Mouse (Mus musculus): ENCODE measurements around the gene Cct3. TPM values are rescaled to one million over a fixed set of nuclear protein-coding genes. Genes with fewer than 3 reads are reported as not detected.
"Not testable (repeated sequence)": the region's sequence is repeated elsewhere in the genome, so short reads cannot be mapped to it uniquely, and the experiment has no call there.

Gene Cct3
- 424 and 435 TPM in 2 replicates for polyA plus RNA-seq (2015; fragmentation: Nextera tagmentation; extraction: Ambion mirVana)

GRCm38 (mm10) chr3:88296561-88297318 lies at the start of gene Cct3, which contains the start of gene Tsacc:
Gene Cct3 (plus strand): TSS chr3:88297116.
Gene Tsacc (minus strand): TSS chr3:88296999.
- peaks cover 14% of the 10 kb centered on the region for H3K36me3 ChIP-seq (ENCODE audit: control insufficient read depth, insufficient read depth, low read length)
- under 1% methylated on average over 44 of the region's 44 CpGs for whole genome bisulfite sequencing
- peak within 1 kb of the TSS; percentile 97 for H3K27ac ChIP-seq (ENCODE audit: low read length)
- H3K4me1 ChIP-seq (ENCODE audit: control insufficient read depth, insufficient read depth, low read length) = peaks cover 11% of the 10 kb centered on the region
- peak; percentile 98 for ATAC-seq (ENCODE audit: insufficient read depth, low FRiP score)
- H3K9me3 ChIP-seq (replicated peaks; ENCODE audit: control insufficient read depth, low read length) = no peaks in the 10 kb centered on the region
- H3K4me2 ChIP-seq (ENCODE audit: low read depth, low read length) = peak within 1 kb of the TSS; percentile 93
- H3K27me3 ChIP-seq (ENCODE audit: control insufficient read depth, insufficient read depth, low read length) = no peaks in the 10 kb centered on the region
- peak within 1 kb of the TSS; percentile 69 for H3K4me3 ChIP-seq (replicated peaks; ENCODE audit: low read length)
- peak within 1 kb of the TSS; percentile 95 for H3K9ac ChIP-seq (ENCODE audit: low read length)

DNA sequence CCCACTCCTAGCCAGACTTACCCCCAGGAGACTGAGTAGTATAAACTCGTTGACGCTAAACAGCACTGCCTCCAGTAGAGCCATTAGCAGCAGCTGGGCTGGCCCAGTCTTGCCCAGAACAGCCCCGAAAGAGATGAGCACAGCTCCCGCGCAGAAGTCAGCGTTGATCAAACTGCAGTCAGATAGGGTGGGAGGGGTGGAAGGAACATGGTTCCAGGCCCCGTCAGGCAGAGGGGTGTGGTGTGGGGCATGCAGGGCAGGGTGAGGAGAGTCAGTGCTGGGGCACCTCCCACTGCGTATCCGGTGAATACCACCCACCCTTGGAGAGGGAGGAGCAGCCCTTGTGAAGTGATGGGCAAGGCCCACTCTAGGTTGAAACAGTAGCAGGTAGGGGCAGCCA lies 49.2 kb upstream of the Cct3 start:
- Histone ChIP-seq H3K36me3 (ENCODE audit: control insufficient read depth, insufficient read depth, low read length) (no peaks in the 10 kb centered on the region), H3K4me3 (replicated peaks; ENCODE audit: low read length) (no peak overlapping the region), H3K9ac (ENCODE audit: low read length) (no peak overlapping the region), H3K27ac (ENCODE audit: low read length) (no peak overlapping the region), H3K9me3 (replicated peaks; ENCODE audit: control insufficient read depth, low read length) (no peaks in the 10 kb centered on the region), H3K27me3 (ENCODE audit: control insufficient read depth, insufficient read depth, low read length) (peaks cover 15% of the 10 kb centered on the region), H3K4me1 (ENCODE audit: control insufficient read depth, insufficient read depth, low read length) (0 out of 2 replicates have a peak, but pooled peaks cover 3% of the 10 kb centered on the region), H3K4me2 (ENCODE audit: low read depth, low read length) (no peak overlapping the region)
- WGBS = 49% methylated on average over 9 of the region's 9 CpGs
- peak; percentile 27; the same call in 1 of the 2 replicates for ATAC-seq (ENCODE audit: insufficient read depth, low FRiP score)

GRCm38 (mm10) chr3:88248406-88248805 lies 48.5 kb upstream of the Cct3 start:
- no peak overlapping the region for H3K4me2 ChIP-seq (ENCODE audit: low read depth, low read length)
- H3K4me1 ChIP-seq (ENCODE audit: control insufficient read depth, insufficient read depth, low read length) = 0 out of 2 replicates have a peak, but pooled peaks cover 3% of the 10 kb centered on the region
- no peak for ATAC-seq (ENCODE audit: insufficient read depth, low FRiP score)
- no peaks in the 10 kb centered on the region for H3K36me3 ChIP-seq (ENCODE audit: control insufficient read depth, insufficient read depth, low read length)
- H3K9ac ChIP-seq (ENCODE audit: low read length) = no peak overlapping the region
- H3K27me3 ChIP-seq (ENCODE audit: control insufficient read depth, insufficient read depth, low read length) = peaks cover 8% of the 10 kb centered on the region
- H3K4me3 ChIP-seq (replicated peaks; ENCODE audit: low read length) = no peak overlapping the region
- H3K27ac ChIP-seq (ENCODE audit: low read length) = no peak overlapping the region
- H3K9me3 ChIP-seq (replicated peaks; ENCODE audit: control insufficient read depth, low read length) = no peaks in the 10 kb centered on the region
- WGBS = 80% methylated on average over 11 of the region's 11 CpGs

DNA sequence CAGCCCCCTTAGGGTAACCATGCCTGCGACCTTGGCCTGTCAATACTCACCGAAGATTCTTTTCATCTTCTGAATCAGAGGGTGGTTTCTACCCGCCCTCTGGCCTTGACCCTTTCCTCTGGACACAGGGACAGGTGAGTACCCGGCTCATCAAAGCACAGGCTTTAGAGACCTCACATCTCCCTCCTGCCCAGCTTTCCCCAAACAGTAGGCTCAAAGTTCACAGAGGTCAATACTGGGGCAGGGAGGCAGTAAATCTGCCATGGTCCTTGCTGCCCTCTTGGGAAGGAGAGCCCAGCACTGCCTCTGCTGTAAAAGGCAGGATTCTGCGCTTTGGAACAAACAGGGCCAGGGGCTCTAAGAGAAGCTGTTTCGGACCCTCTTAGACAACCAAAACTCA lies 44.2 kb upstream of the Cct3 start:
- Histone ChIP-seq H3K36me3 (ENCODE audit: control insufficient read depth, insufficient read depth, low read length) (no peaks in the 10 kb centered on the region), H3K9ac (ENCODE audit: low read length) (no peak overlapping the region), H3K9me3 (replicated peaks; ENCODE audit: control insufficient read depth, low read length) (no peaks in the 10 kb centered on the region), H3K27ac (ENCODE audit: low read length) (no peak overlapping the region), H3K4me1 (ENCODE audit: control insufficient read depth, insufficient read depth, low read length) (peaks cover 14% of the 10 kb centered on the region), H3K27me3 (ENCODE audit: control insufficient read depth, insufficient read depth, low read length) (peaks cover 13% of the 10 kb centered on the region), H3K4me2 (ENCODE audit: low read depth, low read length) (no peak overlapping the region), H3K4me3 (replicated peaks; ENCODE audit: low read length) (no peak overlapping the region)
- ATAC-seq (ENCODE audit: insufficient read depth, low FRiP score) = no peak
- WGBS = 70% methylated on average over 6 of the region's 6 CpGs

DNA sequence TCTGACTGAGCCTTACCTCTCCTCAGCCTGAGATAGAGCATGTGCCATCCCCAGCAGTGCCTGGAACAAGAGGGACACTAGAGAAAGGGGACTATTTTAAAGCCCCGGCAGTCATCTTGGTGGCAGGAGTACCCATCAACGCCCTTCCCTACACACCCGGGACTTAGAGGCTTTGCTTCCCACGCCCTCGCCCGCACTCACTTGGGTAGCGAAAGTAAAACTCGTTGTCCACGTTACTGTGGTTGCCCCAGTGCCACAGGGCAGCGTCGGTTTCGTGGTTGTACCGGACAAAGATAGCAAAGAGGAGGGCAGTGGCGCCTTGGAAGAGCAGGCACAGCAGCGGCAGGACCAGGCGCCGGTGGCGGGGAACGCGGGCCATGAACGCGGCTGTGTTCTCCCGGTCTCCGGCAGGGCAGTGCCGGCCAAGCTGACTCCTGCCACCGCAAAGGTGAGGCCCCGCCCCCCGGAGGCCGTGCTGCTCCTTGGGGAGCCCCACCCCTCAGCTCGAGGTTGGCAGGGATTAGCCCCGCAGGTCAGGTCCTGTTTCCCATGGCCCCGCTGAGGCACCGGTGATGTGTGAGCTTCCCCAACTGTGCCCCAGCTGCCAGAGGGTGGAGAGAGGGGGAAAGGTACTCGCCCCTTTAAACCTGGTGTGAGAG lies 42.5 kb upstream of the Cct3 start, which contains the start of gene Rhbg:
TSS of gene Rhbg (minus strand) at position 442 of the 659 bp plus-strand sequence.
- H3K9ac ChIP-seq (ENCODE audit: low read length) = peak within 1 kb of the TSS; percentile 74
- 1% methylated on average over 34 of the region's 34 CpGs for WGBS
- ATAC-seq (ENCODE audit: insufficient read depth, low FRiP score) = peak; percentile 75; the same call in 1 of the 2 replicates
- H3K27me3 ChIP-seq (ENCODE audit: control insufficient read depth, insufficient read depth, low read length) = peaks cover 13% of the 10 kb centered on the region
- no peak within 1 kb of the TSS for H3K27ac ChIP-seq (ENCODE audit: low read length)
- peak within 1 kb of the TSS; percentile 59 for H3K4me2 ChIP-seq (ENCODE audit: low read depth, low read length)
- H3K36me3 ChIP-seq (ENCODE audit: control insufficient read depth, insufficient read depth, low read length) = no peaks in the 10 kb centered on the region
- H3K9me3 ChIP-seq (replicated peaks; ENCODE audit: control insufficient read depth, low read length) = no peaks in the 10 kb centered on the region
- peaks cover 14% of the 10 kb centered on the region for H3K4me1 ChIP-seq (ENCODE audit: control insufficient read depth, insufficient read depth, low read length)
- peak within 1 kb of the TSS; percentile 50 for H3K4me3 ChIP-seq (replicated peaks; ENCODE audit: low read length)

DNA sequence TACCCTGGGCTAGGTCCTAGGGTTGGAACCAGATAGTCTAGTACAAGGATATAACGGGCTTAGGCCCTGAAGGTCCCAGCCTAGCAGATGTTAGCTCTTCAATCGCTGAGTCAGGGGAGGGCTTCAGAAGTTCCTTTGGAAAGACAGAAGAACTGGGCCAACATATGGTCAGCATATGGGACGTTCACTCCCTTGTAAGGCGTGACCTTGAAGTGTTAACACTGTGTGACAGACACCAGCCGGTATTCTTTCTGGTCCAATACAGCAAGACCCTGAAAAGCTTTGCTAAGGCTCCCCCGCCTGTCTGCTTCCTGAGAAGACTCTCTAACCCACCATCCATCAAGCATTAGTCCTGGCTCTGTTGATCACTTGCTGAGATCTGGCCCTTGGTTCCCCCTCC lies 41.0 kb upstream of the Cct3 start:
- Histone ChIP-seq H3K9me3 (replicated peaks; ENCODE audit: control insufficient read depth, low read length) (no peaks in the 10 kb centered on the region), H3K4me3 (replicated peaks; ENCODE audit: low read length) (no peak overlapping the region), H3K27me3 (ENCODE audit: control insufficient read depth, insufficient read depth, low read length) (peaks cover 13% of the 10 kb centered on the region), H3K4me1 (ENCODE audit: control insufficient read depth, insufficient read depth, low read length) (peaks cover 14% of the 10 kb centered on the region), H3K4me2 (ENCODE audit: low read depth, low read length) (no peak overlapping the region), H3K27ac (ENCODE audit: low read length) (no peak overlapping the region), H3K36me3 (ENCODE audit: control insufficient read depth, insufficient read depth, low read length) (no peaks in the 10 kb centered on the region), H3K9ac (ENCODE audit: low read length) (no peak overlapping the region)
- 41% methylated on average over 6 of the region's 6 CpGs for WGBS
- peak; percentile 80 for ATAC-seq (ENCODE audit: insufficient read depth, low FRiP score)

GRCm38 (mm10) chr3:88256382-88256781 lies 40.5 kb upstream of the Cct3 start:
- Histone ChIP-seq H3K4me3 (replicated peaks; ENCODE audit: low read length) (no peak overlapping the region), H3K9me3 (replicated peaks; ENCODE audit: control insufficient read depth, low read length) (no peaks in the 10 kb centered on the region), H3K4me2 (ENCODE audit: low read depth, low read length) (no peak overlapping the region), H3K4me1 (ENCODE audit: control insufficient read depth, insufficient read depth, low read length) (peaks cover 14% of the 10 kb centered on the region), H3K27ac (ENCODE audit: low read length) (no peak overlapping the region), H3K36me3 (ENCODE audit: control insufficient read depth, insufficient read depth, low read length) (no peaks in the 10 kb centered on the region), H3K9ac (ENCODE audit: low read length) (no peak overlapping the region), H3K27me3 (ENCODE audit: control insufficient read depth, insufficient read depth, low read length) (peaks cover 13% of the 10 kb centered on the region)
- peak; percentile 4; the same call in 1 of the 2 replicates for ATAC-seq (ENCODE audit: insufficient read depth, low FRiP score)
- 60% methylated on average over 7 of the region's 7 CpGs for WGBS

DNA sequence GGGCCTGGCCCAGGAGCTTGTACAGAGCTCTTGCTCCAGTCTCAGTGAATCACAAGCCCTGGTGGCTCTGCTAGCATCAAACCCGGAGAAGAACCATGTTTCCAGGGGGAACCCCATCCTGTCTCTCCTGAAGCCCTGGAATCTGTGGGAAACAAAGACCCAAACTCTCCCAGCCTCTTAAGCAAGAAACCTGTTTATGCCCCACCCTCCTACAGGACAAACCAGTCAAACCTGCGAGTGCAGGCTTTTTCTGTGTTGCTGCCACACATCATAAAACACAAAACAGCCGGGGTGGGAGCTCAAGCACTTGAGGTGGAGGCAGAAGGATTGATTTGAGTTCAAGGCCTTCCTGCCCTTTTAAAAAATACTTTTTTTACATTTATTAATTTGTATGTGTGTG lies 34.6 kb upstream of the Cct3 start:
- Histone ChIP-seq H3K9me3 (replicated peaks; ENCODE audit: control insufficient read depth, low read length) (no peaks in the 10 kb centered on the region), H3K9ac (ENCODE audit: low read length) (no peak overlapping the region), H3K27ac (ENCODE audit: low read length) (peak overlapping the region; percentile 56), H3K4me2 (ENCODE audit: low read depth, low read length) (no peak overlapping the region), H3K36me3 (ENCODE audit: control insufficient read depth, insufficient read depth, low read length) (no peaks in the 10 kb centered on the region), H3K27me3 (ENCODE audit: control insufficient read depth, insufficient read depth, low read length) (no peaks in the 10 kb centered on the region), H3K4me1 (ENCODE audit: control insufficient read depth, insufficient read depth, low read length) (no peaks in the 10 kb centered on the region), H3K4me3 (replicated peaks; ENCODE audit: low read length) (no peak overlapping the region)
- whole genome bisulfite sequencing = 53% methylated on average over 3 of the region's 3 CpGs
- no peak for ATAC-seq (ENCODE audit: insufficient read depth, low FRiP score)

GRCm38 (mm10) chr3:88268014-88268413 lies 28.9 kb upstream of the Cct3 start:
- not testable (repeated sequence) for H3K9ac ChIP-seq (ENCODE audit: low read length); H3K9me3 ChIP-seq (replicated peaks; ENCODE audit: control insufficient read depth, low read length); H3K27me3 ChIP-seq (ENCODE audit: control insufficient read depth, insufficient read depth, low read length); H3K4me2 ChIP-seq (ENCODE audit: low read depth, low read length); H3K4me3 ChIP-seq (replicated peaks; ENCODE audit: low read length); H3K4me1 ChIP-seq (ENCODE audit: control insufficient read depth, insufficient read depth, low read length); ATAC-seq (ENCODE audit: insufficient read depth, low FRiP score); H3K27ac ChIP-seq (ENCODE audit: low read length); H3K36me3 ChIP-seq (ENCODE audit: control insufficient read depth, insufficient read depth, low read length)
- 73% methylated on average over 6 of the region's 6 CpGs for WGBS

All from stomach, embryonic 16.5 days (tissue).